Mouse (Mus musculus) MEL-GATA-1-ER (cell line): ENCODE results near the gene Olfr231.

Source experiments
- DNase-seq: peaks from one replicate; pipeline ENCODE4 v3.0.0-alpha.2; 2012; ENCODE audit warnings: low read depth; ENCODE audit errors: extremely low read depth

Olfr231 gene

DNA sequence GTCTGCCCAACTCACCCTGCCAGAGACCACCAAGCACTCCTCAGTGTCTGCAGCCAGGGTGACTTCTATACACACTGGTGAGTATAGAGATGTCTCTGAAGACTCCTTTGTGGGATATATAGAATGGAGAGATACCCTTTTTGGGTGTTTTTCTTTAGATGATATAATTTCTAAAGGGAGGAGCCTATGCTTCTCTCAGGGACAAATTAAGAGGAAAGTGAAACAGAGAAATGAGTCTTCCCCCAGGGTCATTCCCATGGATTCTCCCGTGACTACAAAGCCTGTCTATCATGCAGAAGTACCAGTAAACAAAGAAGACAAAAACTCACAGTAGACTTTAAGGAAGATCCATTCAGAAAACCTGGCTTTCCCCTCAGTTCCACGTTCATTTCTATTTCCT is at the start of gene Olfr231:
Gene Olfr231 (minus strand): TSS at position 101 of the 400 bp plus-strand sequence.
- no peak for DNase-seq

DNA sequence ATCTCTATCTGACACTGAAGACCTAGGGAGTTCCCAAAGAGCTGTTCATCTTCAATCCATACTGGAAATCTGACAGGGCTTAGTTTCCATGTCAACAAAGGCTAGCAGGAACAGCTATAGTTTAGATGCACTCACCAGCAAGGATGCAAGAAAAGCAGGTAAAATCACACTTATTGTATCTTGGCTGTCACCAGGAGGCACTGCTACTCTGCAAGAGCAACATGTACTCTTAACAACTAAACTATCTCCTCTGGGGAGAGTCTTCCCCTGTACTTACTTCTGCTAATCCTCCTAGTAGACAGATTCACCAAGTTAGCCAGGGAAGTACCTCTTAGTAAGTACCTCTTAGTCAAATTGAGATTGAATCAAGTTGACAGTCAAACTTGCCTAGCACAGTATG is 48.1 kb upstream of the Olfr231 start:
- DNase-seq: no peak

DNA sequence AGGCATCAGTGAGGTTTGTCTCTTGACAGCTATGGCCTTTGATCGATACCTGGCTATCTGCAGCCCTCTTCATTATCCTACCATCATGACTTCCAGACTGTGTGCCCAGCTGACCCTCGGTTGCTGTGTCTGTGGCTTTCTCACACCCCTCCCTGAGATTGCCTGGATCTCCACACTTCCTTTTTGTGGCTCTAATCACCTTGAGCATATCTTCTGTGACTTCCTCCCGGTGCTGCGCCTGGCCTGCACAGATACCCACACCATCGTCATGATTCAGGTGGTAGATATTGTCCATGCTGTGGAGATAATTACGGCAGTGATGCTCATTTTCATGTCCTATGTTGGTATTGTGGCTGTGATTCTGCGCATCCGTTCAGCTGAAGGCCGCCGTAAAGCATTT is 38.1 kb upstream of the Olfr231 start:
- DNase-seq: no peak

DNA sequence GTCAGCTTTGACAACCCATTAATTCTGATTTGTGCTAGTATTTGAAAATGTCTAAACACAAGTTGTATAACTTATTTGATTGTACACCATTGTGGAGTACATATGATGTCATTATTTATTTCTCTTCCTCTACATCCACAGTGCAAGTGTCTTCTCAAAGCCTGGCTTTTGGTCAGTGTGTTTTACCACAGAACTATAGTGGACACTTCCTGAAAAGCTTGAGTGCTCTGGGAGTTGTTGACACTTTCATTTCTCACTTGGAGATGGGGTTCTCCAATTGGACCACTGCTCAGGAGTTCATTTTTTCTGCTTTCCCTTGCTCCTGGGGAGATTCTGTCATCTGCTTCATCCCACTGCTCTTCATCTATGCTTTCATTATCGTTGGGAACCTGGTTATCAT is 37.5 kb upstream of the Olfr231 start:
- DNase-seq: no peak

DNA sequence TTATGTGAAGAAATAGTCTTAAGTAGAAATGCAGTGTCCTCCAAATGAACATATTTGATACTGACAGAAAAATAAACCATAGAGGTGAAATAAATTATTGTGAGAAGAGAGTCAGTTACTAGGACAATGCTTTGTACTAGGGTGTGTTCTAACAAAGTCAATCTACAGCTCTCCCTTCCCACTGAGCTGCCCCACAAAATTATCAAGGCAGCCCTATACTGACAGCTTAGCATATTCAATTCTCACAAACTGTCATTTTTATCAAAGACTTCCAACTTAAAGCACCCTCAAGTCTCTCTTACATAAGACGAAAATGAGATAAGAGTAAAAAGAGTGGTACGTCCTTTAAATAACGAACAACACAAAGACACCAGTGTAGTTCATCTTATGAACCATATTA is 36.7 kb upstream of the Olfr231 start:
- DNase-seq: no peak

DNA sequence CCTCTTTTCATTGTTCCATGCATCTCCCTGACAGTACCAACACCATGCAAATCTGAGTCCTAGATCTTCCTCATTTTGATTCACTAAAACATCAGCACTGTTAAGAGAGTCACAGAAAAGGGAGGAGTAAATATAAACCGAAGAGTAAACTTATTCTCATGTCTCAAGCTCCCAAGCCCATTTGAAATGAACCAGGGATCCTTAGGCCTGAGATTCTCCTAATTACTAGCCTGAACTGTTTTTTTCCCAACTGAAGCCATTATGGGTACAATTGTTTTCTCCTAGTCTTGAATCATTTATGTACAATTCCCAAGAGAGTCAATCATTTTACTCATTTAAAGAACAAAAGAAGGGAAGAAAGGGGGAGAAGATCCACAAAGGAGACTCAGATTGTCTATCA is 34.4 kb upstream of the Olfr231 start, which contains the start of gene Olfr420:
Gene Olfr420 (plus strand): TSS at position 301 of the 400 bp plus-strand sequence.
- no peak for DNase-seq

DNA sequence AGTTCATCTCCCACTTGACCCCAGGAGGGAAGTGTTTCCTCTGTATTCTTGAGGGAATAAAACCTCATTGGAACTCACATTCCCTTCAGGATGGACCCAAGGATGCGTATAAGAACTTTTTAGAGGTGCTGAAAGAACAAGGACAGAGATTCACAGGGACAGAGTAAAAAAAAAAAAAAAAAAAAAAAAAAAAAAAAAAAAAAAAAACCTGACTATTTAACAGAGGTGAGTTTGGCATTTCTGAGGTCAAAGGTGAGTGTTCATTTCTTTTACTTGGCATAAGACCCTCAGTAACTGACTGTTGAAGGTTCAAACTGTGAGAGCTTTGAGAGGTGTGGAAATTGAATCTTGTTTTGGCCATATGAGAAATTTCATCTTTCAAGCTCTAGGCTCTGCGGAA is 28.3 kb upstream of the Olfr231 start:
- DNase-seq: no peak

DNA sequence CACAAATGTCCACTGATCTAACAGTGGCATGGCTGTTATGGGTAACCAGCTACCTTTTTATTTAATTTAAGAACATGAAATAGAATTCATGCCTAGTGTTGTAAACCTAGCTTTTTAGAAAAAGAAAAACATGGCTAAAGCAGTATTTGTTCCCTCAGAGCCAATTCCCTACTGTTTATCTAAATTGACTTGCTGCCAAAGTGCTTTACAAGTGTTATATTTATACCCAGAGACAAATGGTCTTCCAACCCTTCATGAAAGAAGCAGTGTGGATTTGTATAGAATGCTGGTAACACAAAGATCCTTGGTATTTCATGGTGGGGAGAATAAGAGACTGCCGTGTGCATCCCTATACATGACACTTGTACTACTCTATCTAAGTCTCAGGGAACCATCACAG is 25.7 kb upstream of the Olfr231 start:
- DNase-seq: no peak

DNA sequence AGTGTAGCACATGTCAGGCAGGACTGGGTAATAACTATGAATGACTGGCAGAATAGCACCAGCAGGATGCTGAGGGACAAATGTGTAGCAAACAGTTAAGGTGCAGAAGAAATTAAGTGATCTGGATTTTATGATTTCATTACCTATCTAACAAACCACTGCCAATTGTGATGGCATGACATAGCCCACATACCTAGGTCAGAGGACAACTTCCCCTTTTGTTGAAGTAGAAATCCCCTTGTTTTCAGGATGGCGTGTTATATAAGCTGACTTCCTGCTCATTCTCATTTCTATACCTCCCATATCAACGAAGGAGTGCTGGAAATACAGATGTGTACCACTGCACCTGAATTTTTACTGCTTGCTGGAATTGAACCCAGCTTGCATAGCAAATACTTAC is 20.4 kb upstream of the Olfr231 start:
- no peak for DNase-seq

DNA sequence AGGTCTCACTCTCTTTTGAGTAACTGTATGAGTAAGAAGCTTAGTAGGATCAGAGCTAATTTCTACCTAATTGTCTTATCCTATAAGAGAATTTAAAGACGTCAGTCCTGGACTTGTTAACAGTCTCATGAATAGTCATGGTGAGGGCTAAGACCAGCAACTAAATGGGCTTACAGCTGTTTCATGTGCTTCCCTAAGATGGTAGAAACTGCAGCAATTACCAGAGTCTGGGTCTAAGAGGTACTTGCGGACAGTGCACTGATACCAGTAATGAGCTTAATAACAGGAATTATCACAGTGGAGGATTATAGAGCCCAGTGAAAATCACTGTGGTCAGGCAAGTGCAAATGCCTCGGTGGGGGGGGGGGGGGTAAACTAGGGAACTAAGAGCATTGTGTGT is 11.0 kb upstream of the Olfr231 start:
- no peak for DNase-seq

DNA sequence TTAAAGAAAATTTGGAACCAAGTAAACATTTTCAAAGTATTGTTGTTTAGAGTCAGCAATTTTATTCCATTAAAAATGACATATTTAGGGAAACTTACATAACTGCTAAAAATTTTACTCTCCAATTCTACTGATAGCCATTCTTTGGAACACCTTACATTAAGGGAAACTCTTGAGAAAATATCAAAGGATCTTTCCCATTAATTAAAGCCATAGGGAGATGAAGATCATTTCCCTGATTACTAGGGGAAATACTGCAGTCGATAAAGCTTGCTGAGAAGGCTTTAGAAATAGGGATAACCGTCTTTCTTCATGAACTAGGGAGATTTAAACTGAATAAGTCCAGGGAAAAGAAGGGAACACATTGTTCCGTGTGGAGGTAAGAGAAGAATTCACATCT is 10.3 kb upstream of the Olfr231 start, which contains the start of gene Olfr424:
Gene Olfr424 (plus strand): TSS at position 301 of the 400 bp plus-strand sequence.
- no peak for DNase-seq

DNA sequence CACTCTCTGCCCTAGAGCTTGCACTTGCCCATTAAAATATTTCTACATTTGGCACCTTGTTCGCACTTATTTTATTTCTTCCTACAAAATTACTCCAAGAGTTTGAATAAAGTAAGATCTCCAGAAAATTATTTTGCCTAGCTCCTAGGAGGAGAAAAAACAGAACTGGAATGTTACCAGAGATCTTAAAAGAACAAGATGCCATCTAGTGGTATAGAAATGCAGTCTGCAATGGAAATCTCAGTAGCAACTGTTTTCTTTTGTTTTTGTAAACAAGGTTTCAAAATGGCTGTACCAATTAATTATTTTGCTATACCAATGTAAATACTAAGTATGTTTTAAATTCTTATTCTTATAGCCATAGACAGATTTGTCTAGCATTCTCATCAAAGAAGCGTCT is 17.2 kb downstream of the Olfr231 start:
- DNase-seq: peak; percentile 1

DNA sequence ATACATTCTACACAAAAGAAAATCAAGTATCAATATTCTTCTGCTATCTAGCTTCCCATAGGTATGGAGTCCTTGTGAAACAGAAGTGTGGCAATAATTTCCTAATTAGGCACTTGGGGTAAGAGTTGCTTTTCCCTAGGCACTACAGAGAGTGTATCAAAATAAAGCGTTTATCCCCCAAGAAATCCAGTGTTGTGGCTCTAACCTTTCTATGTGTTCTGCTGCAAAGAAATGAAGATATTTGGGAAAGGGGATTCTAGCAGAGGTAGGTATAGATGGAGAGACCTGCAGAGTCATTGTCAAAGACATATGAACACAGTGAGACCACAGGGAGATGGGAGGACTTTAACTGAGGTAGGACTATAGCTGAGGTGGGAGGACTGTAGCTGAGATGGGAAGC is 24.4 kb downstream of the Olfr231 start, which contains the start of gene Olfr427:
Gene Olfr427 (plus strand): TSS at position 301 of the 400 bp plus-strand sequence.
- no peak for DNase-seq

DNA sequence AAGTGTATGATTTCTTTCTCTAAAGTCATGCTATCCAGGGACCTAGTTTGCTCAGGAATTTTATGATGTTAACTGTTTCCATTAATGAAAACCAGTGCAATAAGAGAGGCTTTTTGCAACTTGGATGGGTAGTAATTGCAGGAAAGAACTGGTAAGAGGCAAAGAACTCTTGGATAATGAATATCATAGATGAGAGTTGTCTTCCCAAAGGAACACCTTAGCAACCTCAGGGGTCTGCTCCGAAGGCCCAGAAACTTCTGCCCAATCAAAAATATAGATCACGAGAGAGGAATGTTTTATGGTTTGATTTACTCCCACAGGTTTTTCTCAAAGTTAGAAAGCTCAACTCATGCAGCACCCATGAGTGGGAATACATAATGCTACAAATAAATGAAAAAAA is 36.9 kb downstream of the Olfr231 start, which contains the start of gene Olfr429:
Gene Olfr429 (plus strand): TSS at position 301 of the 400 bp plus-strand sequence.
- DNase-seq: no peak

DNA sequence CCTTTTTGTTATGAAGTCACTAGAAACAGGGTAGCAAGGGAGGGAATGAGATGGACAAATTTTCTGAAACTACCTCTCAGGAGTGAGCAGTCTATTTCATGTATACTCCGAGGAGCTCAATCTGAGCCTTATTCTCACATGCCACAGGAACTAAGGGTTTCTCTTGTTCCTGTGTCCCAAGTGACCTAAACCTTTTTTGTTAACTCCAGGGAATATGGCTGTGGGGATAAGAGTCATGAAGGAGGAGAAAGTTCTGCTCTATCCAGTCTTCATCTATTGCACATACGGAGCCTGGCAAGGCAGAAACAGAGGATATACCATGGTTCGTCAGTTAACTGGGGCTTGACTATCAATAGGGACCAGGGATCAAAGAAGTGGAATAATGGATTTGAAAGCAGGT is 54.7 kb downstream of the Olfr231 start, which contains the start of gene Olfr430:
Gene Olfr430 (plus strand): TSS at position 301 of the 400 bp plus-strand sequence.
- DNase-seq: no peak
